Mouse (Mus musculus): ENCODE data around the gene Olfr680-ps1.
"Not testable (repeated sequence)": the region's sequence is repeated elsewhere in the genome, so short reads cannot be mapped to it uniquely, and the experiment has no call there.

Olfr680-ps1 gene

DNA sequence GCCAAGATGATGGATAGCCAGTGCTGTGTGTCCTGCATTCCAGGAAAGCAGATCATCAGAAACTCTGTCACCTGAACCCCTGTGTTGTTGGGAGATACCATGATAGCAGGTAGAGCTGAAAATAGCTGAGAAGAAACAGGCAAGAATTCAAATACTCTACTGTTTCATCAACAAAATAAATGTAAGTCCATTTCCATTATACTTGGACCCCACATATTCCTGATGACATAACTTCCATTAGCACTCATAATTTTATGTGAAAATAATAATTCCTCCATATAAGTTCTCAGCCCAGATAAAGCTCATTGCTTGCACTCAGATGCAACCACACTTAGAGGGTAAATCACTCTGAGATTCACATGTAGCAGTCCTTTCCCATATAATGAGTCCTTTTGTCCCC is at the start of gene Olfr680-ps1:
Gene Olfr680-ps1 (minus strand): TSS at position 101 of the 400 bp plus-strand sequence.
- DNase-seq, result not testable (repeated sequence)

GRCm38 (mm10) chr7:105141275-105141674 is 48.7 kb upstream of the Olfr680-ps1 start:
- no peak for DNase-seq

DNA sequence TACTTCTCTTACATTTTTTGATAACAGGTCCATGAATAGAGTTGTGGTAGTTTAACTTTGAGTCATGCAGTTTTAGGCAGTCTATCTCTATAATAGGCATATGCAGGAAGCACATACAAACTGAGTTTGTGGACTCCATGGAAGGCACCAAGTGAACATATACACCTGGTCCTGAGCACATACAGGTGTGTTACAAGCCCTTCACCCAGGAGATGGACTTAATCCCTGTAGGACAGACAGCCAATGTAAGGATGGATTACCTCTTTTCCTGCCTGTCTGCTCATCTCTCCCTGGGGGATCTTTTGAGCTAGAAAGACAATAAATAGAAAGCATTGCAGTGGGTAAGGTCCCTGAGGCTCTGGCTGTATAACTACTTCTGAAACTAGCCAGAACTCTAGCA is 23.9 kb upstream of the Olfr680-ps1 start, which contains the start of gene Olfr681:
Gene Olfr681 (plus strand): TSS at position 301 of the 400 bp plus-strand sequence.
- no peak for DNase-seq

DNA sequence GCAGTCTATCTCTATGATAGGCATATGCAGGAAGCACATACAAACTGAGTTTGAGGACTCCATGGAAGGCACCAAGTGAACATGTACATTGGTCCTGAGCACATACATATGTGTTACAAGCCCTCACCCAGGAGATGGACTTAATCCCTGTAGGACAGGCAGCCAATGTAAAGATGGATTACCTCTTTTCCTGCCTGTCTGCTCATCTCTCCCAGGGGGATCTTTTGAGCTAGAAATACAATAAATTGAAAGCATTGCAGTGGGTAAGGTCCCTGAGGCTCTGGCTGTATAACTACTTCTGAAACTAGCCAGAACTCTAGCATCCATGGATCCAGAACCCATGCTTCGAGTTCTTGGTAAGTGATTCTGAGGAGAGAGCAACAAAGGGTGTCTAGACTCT is 11.7 kb downstream of the Olfr680-ps1 start, which contains the start of gene Olfr679:
Gene Olfr679 (plus strand): TSS at position 301 of the 400 bp plus-strand sequence.
- DNase-seq, result no peak

DNA sequence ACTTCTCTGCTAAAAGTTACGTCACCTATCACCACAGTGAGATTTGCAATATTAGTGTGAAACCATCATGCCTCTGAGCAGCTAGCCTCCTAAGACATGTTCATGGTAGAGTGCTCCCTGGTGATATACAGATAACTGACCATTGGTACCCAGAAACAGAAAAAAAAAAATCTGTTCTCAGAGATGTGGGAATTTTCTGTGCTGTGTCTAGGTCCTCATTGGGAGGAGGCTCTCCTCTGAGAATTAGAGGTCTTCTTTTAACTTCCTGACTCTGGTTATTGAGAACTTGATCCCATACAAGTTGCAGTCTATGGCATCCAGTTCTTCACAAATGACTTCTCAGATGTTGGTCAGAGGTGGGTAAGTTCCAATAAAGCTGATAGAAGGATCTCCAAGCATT is 28.4 kb downstream of the Olfr680-ps1 start, which contains the start of gene Olfr678:
Gene Olfr678 (plus strand): TSS at position 301 of the 400 bp plus-strand sequence.
- DNase-seq, result no peak

DNA sequence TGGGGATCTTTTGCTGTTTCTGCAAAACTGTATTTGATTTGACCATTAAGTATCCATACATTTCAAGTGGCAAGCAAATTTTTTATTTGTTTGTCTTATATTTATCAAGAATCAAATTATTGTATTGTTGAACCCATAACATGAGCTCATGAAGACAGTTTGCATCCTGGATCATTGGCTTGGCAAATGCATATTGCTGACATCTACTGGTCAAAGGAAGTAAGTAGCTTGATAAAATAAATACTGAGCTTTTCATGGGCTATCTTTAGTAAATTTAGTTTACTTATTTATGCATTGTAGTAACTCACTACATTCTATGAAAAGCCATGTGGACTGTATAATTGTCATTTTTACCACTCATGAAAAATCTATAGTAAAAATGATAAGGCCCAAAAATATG is 33.7 kb downstream of the Olfr680-ps1 start:
- no peak for DNase-seq
